Mouse (Mus musculus) erythroid progenitor cell, adult 5-6 weeks (primary cell): Measurements from ENCODE around the gene Ier5. TPM values are rescaled to one million over a fixed set of nuclear protein-coding genes. Genes with fewer than 3 reads are reported as not detected.

Experiments
- ATAC-seq: replicated peaks from 2 replicates; pipeline ENCODE4 v1.8.0; 2016; ENCODE audit warnings: moderate number of reproducible peaks, mild to moderate bottlenecking, moderate TSS enrichment, inconsistent platforms; ENCODE audit not compliant: poor library complexity, low FRiP score, severe bottlenecking
- total RNA-seq, 2 experiments: library from RNA; stranded (forward) in 1 of 2; stranded (reverse) in 1 of 2; fragments of 150-400 nt in 1 of 2; fragments of 186-747, 209-891 nt in 1 of 2; gene quantifications; 2 replicates each; pipeline versions ENCODE4 v1.2.3 to v1.2.4; 2015 to 2017; ENCODE audit warnings: low replicate concordance in 2 of 2

The Ier5 gene
- total RNA-seq, 2 experiments from 2014 or later, result 13.9 to 15.9 TPM

GRCm38 (mm10) chr1:155103991-155104390 lies 4.6 kb upstream of the Ier5 start:
- ATAC-seq, result no peak

DNA sequence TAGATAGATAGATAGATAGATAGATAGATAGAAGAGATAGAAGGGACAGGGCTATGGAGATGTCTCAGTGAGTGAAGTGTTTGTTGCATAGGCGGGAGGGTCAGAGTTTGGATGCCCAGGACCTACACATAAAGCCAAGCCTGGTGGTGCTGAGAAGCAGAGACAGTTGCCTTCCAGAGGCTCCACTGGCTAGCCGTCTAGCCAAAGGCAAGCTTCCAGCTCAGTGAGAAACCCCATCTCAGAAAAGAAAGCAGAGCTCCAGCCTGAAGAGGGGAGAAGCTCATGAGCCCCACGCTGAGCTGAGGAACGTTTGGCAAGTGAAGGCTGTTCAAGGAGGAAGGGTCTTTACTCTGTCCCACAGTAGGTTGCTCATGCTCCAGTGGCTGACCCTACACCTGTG lies 3.2 kb upstream of the Ier5 start:
- no peak for ATAC-seq

GRCm38 (mm10) chr1:155098486-155099279 lies 753 bp downstream of the Ier5 start:
- ATAC-seq, result 0 out of 2 replicates have a peak, but pooled peaks have one; percentile 22

DNA sequence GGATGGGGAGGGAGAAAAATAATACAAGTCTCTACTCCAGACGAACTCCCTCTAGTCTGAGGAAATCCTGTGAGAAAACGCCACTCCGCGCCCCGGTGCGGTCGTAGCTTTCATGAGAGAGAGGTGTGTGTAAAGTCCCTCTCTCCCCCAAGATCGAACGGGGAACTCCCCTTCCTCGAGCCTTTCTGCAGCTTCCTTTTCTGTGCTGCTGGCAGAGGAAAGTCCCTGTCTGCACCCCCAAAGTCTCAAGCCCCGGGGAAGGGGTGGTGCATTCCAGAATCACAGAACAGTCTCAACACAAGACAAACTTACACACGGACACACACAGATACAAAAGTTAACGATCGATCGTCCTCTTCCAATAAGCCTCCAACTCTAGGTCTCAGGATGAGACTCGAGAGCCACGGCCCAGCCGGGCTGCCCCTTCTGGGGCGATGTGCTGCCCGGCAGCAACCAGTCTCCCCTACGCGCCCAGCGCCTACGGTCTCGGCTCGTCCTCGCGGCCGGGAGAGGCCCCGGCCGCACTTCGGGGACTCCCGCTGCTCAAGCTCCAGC lies 1.4 kb downstream of the Ier5 start:
- peak; percentile 26 for ATAC-seq

GRCm38 (mm10) chr1:155097354-155097753 lies 2.1 kb downstream of the Ier5 start:
- peak; percentile 75 for ATAC-seq

DNA sequence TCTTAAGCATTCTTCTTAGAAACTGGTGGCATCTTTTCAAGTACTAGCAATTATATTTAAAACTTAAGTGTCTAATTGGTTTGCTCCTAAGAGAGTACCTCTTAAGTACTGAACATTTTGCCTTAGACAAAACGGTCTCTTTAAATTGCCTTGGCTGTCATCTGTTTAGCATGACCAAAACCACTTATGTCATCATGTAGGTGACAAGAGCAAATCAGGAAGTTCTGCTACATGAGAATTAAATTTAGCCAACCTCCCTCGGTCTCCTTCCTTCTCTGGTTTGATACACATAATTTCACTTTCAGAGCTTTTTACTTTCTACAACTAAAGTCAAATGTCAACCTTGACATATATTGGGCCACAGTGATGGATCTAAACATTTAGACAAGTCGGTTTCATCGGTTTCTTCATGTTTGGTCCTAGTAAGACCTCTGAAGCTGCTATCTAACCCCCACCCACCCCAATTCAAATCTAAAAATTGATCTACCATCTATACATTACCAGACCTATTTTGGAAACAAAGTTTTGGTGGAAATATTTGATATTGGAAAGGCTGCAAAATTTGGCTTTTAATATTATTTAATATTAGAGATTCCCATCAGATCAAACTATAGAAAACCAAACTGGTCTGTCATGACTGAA lies 2.7 kb downstream of the Ier5 start:
- no peak for ATAC-seq

DNA sequence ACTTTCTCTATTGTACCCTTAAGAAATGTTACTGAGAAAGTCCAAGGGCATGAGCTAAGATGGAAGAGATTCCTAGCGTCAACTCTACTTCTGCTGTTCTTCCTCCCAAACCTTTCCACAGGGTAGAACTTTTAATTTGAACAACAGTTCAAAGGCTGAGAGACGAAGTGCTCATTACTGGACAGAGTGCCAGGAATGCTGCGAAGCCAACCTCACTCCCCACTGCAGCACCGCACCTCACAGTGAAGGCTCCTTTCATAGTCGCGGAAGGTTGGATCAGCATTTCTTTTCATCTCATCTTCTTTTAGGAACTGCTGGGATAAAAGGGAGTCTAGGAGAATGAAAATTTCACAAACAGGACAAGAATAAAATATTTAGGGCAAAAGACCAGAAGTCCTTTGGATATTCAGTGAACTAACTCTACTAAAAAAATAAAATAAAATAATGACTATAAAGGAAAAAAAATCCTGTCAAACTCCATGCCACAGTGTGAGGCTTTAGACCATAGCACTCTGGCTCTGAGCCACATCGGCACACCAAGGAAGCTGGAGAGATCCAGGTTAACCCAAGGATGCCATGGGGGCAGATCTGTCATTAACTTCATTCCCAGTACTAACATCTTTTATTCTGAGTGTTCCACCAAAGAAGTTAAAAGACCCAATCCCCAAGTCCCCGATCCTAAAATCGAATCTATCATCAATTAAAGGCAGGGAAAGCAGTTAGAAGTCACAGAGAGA lies 5.3 kb downstream of the Ier5 start:
- no peak for ATAC-seq

DNA sequence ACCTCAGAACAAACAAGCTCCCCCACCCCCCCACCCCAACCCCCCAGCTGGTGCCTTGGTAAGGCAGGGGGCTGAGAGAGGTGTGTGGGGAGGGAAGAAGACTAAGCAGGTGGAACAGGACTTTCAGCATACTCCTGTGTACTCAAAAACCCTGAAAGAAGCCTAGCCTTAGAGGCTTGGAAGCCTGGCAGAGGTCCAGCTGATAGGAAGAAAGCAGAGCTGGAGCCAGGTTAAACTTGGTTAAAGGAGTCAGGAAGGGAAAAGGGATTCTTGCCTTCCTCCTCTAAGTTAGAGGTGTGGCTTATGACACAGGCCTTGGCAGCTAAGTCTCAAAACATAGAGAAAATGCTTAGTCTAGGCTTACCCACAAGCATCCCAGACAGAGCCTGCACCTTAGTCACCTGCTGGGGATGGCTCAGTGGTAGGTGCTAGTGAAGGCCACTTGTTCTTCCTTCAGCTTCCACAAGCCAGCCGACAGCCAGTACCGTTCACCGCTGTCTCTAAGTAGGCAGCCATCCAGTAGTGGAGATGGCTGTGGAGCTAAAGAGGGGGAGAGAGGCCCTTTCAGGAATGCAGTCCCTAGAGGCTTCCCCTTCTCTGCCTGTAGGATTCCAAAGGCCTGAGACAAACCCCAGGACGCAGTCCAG lies 6.2 kb downstream of the Ier5 start:
- no peak for ATAC-seq

DNA sequence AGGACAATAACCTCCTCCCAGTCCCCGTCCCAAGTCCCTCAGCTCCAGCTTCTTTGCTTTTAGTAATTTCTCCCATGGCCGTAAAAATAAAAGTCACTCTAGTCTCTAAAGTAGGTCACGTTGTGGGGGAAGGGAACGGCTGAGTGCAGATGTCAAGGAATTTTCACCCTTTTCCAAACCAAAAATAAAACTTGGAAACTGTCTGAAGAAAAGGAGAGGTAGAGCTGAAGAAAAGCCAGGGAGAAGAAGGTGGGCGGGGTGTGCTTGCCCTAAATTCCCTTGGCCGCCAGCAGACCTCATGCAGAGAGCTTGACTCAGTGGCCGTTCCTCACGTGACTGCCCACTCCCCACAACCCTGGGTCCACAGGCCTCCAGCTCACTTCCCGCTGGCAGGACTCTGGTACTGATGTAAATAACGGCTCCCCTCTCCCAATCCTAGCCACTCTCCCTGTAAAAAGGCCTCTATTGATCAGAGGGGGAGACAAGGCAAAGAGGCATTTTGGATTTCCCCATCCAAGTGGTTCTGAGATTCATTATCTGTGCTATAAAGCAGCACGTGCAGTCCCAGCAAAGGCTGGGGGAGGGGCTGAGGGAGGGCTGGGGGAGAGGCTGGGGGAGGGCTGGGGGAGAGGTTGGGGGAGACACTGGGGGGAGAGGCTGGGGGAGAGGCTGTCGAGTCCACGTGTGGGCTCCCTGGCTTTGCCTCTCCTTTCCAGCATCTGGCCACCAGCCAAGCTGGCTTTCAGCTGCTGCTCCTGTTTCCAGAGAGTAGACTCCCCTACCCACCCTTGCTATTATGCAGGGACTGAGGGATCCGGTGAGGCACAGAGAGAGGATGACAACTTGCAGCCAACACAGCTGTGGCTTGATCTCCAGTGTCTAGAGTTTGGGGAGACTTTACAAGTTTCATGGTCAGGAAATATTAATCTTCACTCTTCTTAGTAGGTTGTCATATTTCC lies 7.3 kb downstream of the Ier5 start:
- no peak for ATAC-seq

DNA sequence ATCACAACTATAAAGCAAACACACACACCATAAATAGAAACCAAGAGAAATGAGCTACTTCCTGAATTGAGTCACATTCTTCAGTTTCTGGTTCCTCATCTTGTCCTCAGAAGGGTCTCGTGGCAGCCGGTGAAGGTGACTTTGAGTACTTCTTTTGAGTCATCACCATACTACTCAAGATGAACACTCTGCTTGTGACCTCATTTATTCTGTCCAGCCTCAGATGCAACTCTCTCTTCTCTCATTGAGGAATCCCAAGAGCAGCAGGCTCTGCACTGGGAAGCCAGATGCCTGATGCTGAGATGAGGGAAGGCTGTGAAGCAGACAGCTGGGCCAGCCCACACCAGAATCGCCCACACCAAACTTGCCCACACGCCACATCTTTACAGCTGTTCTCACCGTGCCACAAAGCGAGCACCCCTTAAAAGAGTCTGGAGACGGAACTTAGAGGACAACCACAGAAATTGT lies 8.0 kb downstream of the Ier5 start:
- no peak for ATAC-seq

DNA sequence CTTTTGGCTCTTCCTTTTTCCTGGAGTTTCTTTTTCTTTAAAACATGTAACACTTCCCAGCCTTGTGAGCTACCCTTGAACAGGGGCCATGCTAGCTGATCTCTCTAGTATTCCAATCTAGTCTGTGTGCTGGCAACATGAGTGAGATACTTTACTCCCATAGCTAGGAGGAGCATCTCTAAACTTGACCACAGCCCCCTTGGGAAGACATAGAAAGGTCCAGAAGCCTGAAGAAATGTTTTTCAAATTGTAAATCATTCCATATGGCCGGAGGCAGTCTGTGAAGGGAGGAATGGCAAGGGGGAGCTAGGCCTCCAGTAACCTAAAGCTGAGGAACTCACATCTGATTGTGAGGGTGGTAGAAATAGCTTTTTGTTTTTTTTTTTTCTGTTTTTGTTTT lies 8.7 kb downstream of the Ier5 start:
- no peak for ATAC-seq

DNA sequence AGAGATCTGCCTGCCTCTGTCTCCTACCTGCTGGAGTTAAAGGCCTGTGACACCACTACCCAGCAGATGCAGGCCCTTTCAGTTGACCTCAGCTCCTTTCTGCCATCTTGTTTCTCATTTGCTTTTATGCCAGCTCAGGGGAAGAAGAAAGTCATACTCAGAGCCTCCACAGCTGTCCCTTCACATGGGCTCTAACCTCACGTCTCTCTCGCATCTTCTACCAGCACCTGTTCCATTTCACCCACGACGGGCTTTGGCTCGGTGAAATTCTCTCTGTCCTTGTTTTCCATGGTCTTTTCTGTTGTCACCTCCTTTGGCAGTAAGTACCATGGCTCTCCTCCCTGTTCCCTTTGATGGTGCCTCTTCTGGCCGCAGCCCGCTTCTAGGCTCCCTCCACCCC lies 9.1 kb downstream of the Ier5 start:
- ATAC-seq, result no peak

DNA sequence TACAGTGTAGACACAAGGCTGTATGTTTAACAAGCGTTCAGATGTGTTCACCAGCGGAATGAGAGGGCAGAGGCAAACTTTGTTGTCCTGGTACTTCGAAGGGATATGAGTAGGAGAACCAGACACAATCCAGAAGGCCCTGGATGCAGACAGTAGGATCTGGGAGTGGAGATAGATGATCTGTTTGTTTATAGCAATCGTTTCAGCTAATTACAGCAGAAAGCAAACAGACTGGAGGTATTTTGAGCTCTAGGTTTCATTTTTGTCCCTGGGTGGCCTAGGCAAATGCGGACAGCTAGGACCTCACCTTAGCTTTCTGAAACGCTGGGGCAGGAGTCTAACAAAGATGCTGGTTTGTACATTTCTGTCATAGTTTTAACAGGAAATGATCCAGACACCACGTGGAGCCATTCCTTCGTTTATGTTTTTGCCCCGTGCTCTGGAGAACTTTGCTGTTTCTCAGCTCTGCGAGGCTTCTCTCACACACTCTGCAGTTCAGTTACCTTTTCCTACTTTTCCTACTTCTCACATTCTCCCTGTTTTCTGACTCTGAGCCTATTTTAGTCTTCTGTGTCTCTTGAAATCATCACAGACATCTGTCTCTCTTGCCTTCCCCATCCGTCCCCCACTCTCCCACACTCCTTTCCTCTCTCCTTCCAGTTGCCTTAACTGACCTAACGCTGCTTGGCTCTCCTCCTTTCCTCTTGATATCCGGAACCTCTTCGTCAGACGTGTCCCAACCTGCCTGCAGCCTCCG lies 10.4 kb downstream of the Ier5 start:
- no peak for ATAC-seq

DNA sequence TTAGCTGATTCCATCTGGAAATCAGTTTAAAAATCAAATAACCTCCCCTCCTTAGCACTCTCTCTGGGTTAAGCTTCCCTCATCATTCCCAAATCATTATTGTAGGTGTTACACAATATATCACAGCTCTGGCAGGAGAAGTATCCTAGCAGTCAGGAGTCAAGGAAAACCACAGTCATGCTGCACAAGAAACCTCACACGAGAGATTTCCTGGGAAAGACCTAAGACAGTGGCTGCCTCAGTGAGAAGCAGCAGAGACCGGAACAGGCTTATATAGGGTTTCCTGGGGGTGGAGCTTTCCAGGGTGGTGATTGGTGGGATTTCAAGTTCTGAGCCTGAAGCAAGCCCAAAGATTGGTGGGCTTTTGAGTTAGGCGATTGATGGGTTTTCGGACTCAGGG lies 11.4 kb downstream of the Ier5 start:
- ATAC-seq, result no peak

DNA sequence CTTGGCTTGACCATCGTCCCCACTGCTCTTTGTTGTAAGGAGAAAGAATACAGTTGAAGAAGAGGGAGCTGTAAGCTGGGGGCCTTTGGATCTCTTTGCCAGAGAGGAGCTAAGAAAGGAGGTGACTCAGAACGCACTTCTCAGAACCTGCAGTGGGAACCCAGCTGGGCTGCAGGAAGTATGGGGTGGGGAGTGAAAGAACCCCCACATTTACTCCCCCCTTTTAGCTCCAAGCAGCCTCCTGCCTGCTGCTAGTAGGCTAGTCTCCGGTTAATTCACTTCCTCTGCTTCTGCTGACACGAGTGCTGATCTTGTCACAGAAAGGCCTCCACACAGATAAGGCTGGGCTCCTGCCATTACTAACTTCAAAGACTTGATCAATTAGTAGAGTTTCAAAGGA lies 12.5 kb downstream of the Ier5 start:
- ATAC-seq, result no peak

GRCm38 (mm10) chr1:155086416-155086815 lies 13.0 kb downstream of the Ier5 start:
- ATAC-seq, result no peak

- ATAC-seq, result no peak
Measured at GRCm38 (mm10) chr1:155084839-155085238, 14.6 kb downstream of the Ier5 start.
